Mouse (Mus musculus): ENCODE measurements around the gene Nnat.

Gene Nnat

GRCm38 (mm10) chr2:157605025-157605675 is 45.3 kb downstream of the Nnat start:
- DNase-seq, result peak; percentile 70 to 82

DNA sequence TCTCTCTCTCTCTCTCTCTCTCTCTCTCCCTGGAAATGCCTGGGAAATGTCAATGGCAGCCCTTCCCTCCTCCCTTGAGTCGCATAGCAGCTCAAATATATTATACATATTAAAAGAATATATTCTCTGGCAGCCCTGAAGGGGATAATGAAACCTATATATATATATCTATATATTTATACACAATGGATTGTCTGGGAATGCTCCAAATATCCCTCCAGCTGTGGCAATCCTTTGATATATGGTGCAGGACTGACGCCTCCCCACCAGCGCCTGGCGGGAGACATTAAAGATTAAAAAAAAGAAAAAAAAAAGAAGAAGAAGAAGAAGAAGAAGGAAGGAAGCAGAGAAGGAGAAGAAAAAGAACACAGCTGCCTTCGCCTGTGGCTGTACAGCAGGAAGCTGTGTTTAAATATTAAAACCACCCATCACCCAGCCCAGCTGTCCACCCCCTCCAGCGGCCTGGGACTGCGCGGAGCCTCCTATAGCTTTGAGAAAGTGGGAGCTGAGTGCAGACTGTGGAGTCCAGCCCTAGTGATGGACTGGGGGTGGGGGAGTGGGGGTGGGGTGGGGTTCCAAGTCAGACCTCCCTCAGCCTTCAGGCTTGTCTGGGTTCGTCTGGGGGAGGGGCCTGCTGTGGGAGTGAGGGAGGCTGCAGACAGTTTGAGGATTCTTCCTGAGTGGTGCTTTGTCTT is 47.8 kb downstream of the Nnat start:
- no peak for DNase-seq

DNA sequence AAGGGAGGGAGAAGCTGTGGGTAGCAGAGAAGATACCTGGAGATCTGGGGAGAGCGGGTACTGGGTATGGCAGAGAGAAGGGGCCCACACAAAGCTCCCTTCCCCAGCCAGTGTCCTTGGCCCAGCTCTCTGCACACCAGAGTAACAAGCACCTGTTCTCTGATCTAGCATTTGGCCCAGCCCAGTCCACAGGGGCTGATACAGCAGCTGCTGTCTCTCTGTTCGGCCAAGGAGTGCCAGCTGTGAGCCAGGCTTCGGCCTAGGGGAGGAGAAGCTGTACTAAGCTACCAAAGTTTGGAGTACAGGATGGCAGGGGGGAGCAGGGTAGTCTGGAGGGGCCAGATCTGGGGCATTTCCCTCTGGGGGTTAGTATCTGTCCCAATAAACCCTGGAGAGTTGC is 51.9 kb downstream of the Nnat start:
- DNase-seq, result no peak

All from lung, postnatal 4 days (tissue).